Mouse (Mus musculus) lung, postnatal 0 days (tissue): ENCODE data around the gene Lrp6.
A peak's percentile ranks its signal among the peaks of the same experiment; 100 is the strongest.

Experiments used
- CTCF ChIP-seq: IDR thresholded peaks from 2 replicates; pipeline ENCODE4 v1.5.1; 2016; ENCODE audit warnings: antibody characterized with exemption, mild to moderate bottlenecking
- EP300 ChIP-seq: IDR thresholded peaks from 2 replicates; pipeline ENCODE4 v1.6.1; 2016; ENCODE audit warnings: antibody characterized with exemption, mild to moderate bottlenecking, control low read depth

GRCm38 (mm10) chr6:134413706-134414531 lies 152.8 kb downstream of the Lrp6 start:
- peak; percentile 36 for TF ChIP-seq CTCF
- TF ChIP-seq EP300 = no peak
